Mouse (Mus musculus) cerebellum, adult 9-11 months (tissue): ENCODE measurements around the gene Btbd35f3.
"Not testable (repeated sequence)": the region's sequence is repeated elsewhere in the genome, so short reads cannot be mapped to it uniquely, and the experiment has no call there.

Experiments
- DNase-seq: peaks from one replicate; pipeline ENCODE4 v3.0.0; 2022

Btbd35f3 gene

DNA sequence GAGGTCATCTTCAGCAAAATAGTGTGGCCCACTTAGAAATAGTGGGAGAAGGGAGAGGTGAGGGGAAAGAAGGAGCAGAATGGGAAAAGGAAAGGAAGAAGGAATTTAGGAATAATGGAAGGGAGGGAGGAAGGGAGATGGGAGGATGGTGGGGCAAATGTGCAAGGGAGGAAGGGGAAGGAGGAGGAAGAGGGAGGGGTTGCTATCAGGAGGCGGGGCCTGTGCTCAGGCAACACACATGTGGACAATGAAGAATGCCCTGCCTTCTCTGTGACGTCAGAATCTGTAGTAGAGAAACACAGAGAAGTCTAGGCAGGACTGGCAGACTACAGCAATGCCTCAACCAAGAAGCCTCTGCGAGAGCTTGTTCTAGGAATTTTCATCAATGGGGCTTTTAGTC, at the start of gene Btbd35f3:
Gene Btbd35f3 (plus strand): TSS at position 301 of the 400 bp plus-strand sequence.
- not testable (repeated sequence) for DNase-seq
